Mouse (Mus musculus) lung, embryonic 14.5 days (tissue): ENCODE results near the gene Nupl1. TPM values are rescaled to one million over a fixed set of nuclear protein-coding genes. Genes with fewer than 3 reads are reported as not detected.

ENCODE experiments used
- ATAC-seq: fragments of 200-750 bp; cut with Nextera tagmentation; 2 replicates; pipeline ENCODE4 v1.8.0; 2017; ENCODE audit warnings: mild to moderate bottlenecking, moderate TSS enrichment, moderate library complexity; ENCODE audit not compliant: insufficient read depth
- DNase-seq: peaks from one replicate; pipeline ENCODE4 v3.0.0-alpha.2; 2015
- H3K27ac ChIP-seq: fragments of 300-500 bp; sonication (generic); 2 replicates; pipeline ENCODE4 v1.5.1; 2014; ENCODE audit warnings: low read depth, mild to moderate bottlenecking, moderate library complexity
- H3K27me3 ChIP-seq: fragments of 300-500 bp; sonication (generic); 2 replicates; pipeline ENCODE4 v1.6.1; 2014; ENCODE audit warnings: low read length, control low read depth; ENCODE audit not compliant: insufficient read depth
- H3K36me3 ChIP-seq: fragments of 300-500 bp; sonication (generic); 2 replicates; pipeline ENCODE4 v1.6.1; 2014; ENCODE audit warnings: control low read depth; ENCODE audit not compliant: insufficient read depth
- H3K4me1 ChIP-seq: fragments of 300-500 bp; sonication (generic); 2 replicates; pipeline ENCODE4 v1.6.1; 2014; ENCODE audit warnings: antibody characterized with exemption, control low read depth; ENCODE audit not compliant: insufficient read depth
- H3K4me2 ChIP-seq: fragments of 300-500 bp; sonication (generic); 2 replicates; pipeline ENCODE4 v1.6.1; 2014; ENCODE audit warnings: mild to moderate bottlenecking
- H3K4me3 ChIP-seq: fragments of 300-500 bp; sonication (generic); 2 replicates; pipeline ENCODE4 v1.5.1; 2014; ENCODE audit warnings: low read depth, low read length
- H3K9ac ChIP-seq: fragments of 300-500 bp; sonication (generic); 2 replicates; pipeline ENCODE4 v1.6.1; 2014
- H3K9me3 ChIP-seq: fragments of 300-500 bp; sonication (generic); 2 replicates; pipeline ENCODE4 v1.6.1; 2016; ENCODE audit warnings: low read depth, low read length, control low read depth
- CTCF ChIP-seq: IDR thresholded peaks from 2 replicates; pipeline ENCODE4 v1.5.1; 2016; ENCODE audit warnings: antibody characterized with exemption, low read depth
- WGBS: fragments of 180-500 bp; shearing (Covaris S2); extraction: QIAGEN DNeasy Blood & Tissue Kit; methylation state at CpG from one replicate; pipeline ENCODE4 v1.1.7; 2014; 5-methylcytosine and 5-hydroxymethylcytosine counted together
- polyA plus RNA-seq: library from polyadenylated mRNA; unstranded; fragments of >200 nt; fragmentation: Nextera tagmentation; extraction: Ambion mirVana; gene quantifications from 2 replicates; pipeline ENCODE4 v1.2.1, GENCODE M21; 2014

Gene Nupl1
- not detected in 2 replicates for polyA plus RNA-seq

GRCm38 (mm10) chr14:60251281-60252003, at the start of gene Nupl1, which contains the start of gene Gm49336:
Gene Nupl1, minus strand, starts transcription at chr14:60251431.
Gene Gm49336, minus strand, starts transcription at chr14:60251507.
- H3K27me3 ChIP-seq: no peaks in the 10 kb centered on the region

GRCm38 (mm10) chr14:60301024-60301423, 49.8 kb upstream of the Nupl1 start:
- Histone ChIP-seq H3K4me2 (no peak overlapping the region), H3K36me3 (peaks cover 31% of the 10 kb centered on the region), H3K9me3 (no peaks in the 10 kb centered on the region), H3K9ac (no peak overlapping the region), H3K4me3 (no peak overlapping the region), H3K27me3 (no peaks in the 10 kb centered on the region), H3K4me1 (peaks cover 6% of the 10 kb centered on the region; the same call in 1 of the 2 replicates), H3K27ac (no peak overlapping the region)
- no peak for TF ChIP-seq CTCF
- DNase-seq: no peak
- no peak for ATAC-seq
- WGBS: 52% methylated on average over 6 of the region's 6 CpGs

More at GRCm38 (mm10) chr14:60251281-60252003, at the start of gene Nupl1, which contains the start of gene Gm49336:
- peak within 1 kb of the TSS; percentile 95 for H3K9ac ChIP-seq
- H3K9me3 ChIP-seq: no peaks in the 10 kb centered on the region
- WGBS: under 1% methylated on average over 62 of the region's 62 CpGs
- H3K36me3 ChIP-seq: no peaks in the 10 kb centered on the region
- peak within 1 kb of the TSS; percentile 86 for H3K4me2 ChIP-seq
- no peak; the same call in 1 of the 2 replicates for TF ChIP-seq CTCF
- H3K27ac ChIP-seq: peak within 1 kb of the TSS; percentile 94
- peak; percentile 100 for ATAC-seq
- H3K4me1 ChIP-seq: peaks cover 2% of the 10 kb centered on the region; the same call in 1 of the 2 replicates
- H3K4me3 ChIP-seq: peak within 1 kb of the TSS; percentile 95
- DNase-seq: peak; percentile 100

GRCm38 (mm10) chr14:60300224-60300991, 49.2 kb upstream of the Nupl1 start:
- peaks cover 31% of the 10 kb centered on the region for H3K36me3 ChIP-seq
- DNase-seq: no peak
- no peaks in the 10 kb centered on the region for H3K27me3 ChIP-seq
- TF ChIP-seq CTCF: peak; percentile 15; the same call in 1 of the 2 replicates
- no peaks in the 10 kb centered on the region for H3K9me3 ChIP-seq
- no peak overlapping the region for H3K27ac ChIP-seq
- ATAC-seq: no peak
- 70% methylated on average over 14 of the region's 14 CpGs for WGBS
- no peak overlapping the region for H3K4me3 ChIP-seq
- no peak overlapping the region for H3K9ac ChIP-seq
- no peak overlapping the region for H3K4me2 ChIP-seq
- 0 out of 2 replicates have a peak, but pooled peaks cover 1% of the 10 kb centered on the region for H3K4me1 ChIP-seq

- Histone ChIP-seq H3K4me2 (no peak overlapping the region), H3K4me3 (no peak overlapping the region), H3K27ac (no peak overlapping the region), H3K9ac (no peak overlapping the region), H3K4me1 (no peaks in the 10 kb centered on the region), H3K27me3 (no peaks in the 10 kb centered on the region), H3K9me3 (no peaks in the 10 kb centered on the region), H3K36me3 (peaks cover 19% of the 10 kb centered on the region)
- ATAC-seq (peak; percentile 60; the same call in 1 of the 2 replicates), DNase-seq (peak; percentile 72)
- no peak for TF ChIP-seq CTCF
- WGBS: 50% methylated on average over 1 of the region's 1 CpGs
Observed at GRCm38 (mm10) chr14:60295531-60295930, 44.3 kb upstream of the Nupl1 start.

- H3K9me3 ChIP-seq: no peaks in the 10 kb centered on the region
- H3K27me3 ChIP-seq: no peaks in the 10 kb centered on the region
- H3K4me1 ChIP-seq: no peaks in the 10 kb centered on the region
- ATAC-seq (no peak), DNase-seq (no peak)
- H3K27ac ChIP-seq: no peak overlapping the region
- WGBS: 87% methylated on average over 4 of the region's 4 CpGs
- no peak overlapping the region for H3K4me3 ChIP-seq
- no peak overlapping the region for H3K4me2 ChIP-seq
- H3K36me3 ChIP-seq: peaks cover 23% of the 10 kb centered on the region
- no peak overlapping the region for H3K9ac ChIP-seq
- TF ChIP-seq CTCF: no peak
Observed at GRCm38 (mm10) chr14:60290363-60290762, 39.1 kb upstream of the Nupl1 start.

GRCm38 (mm10) chr14:60286194-60286863, 35.1 kb upstream of the Nupl1 start:
- Histone ChIP-seq H3K27ac (no peak overlapping the region), H3K9ac (no peak overlapping the region), H3K4me3 (no peak overlapping the region), H3K36me3 (peaks cover 30% of the 10 kb centered on the region), H3K27me3 (no peaks in the 10 kb centered on the region), H3K9me3 (no peaks in the 10 kb centered on the region), H3K4me2 (no peak overlapping the region), H3K4me1 (no peaks in the 10 kb centered on the region)
- DNase-seq (no peak), ATAC-seq (no peak)
- 83% methylated on average over 7 of the region's 7 CpGs for WGBS
- TF ChIP-seq CTCF: no peak
